Mouse (Mus musculus) myocyte (in vitro differentiated cells): ENCODE results near the gene Fcgr4. TPM values are rescaled to one million over a fixed set of nuclear protein-coding genes. Genes with fewer than 3 reads are reported as not detected.

Source experiments
- H3K27me3 ChIP-seq: one replicate; pipeline ENCODE4 v1.6.1; 2011; ENCODE audit not compliant: control insufficient read depth, insufficient read depth, insufficient read length
- H3K36me3 ChIP-seq: one replicate; pipeline ENCODE4 v1.6.1; 2011; ENCODE audit not compliant: control insufficient read depth, insufficient read depth
- H3K4me2 ChIP-seq: one replicate; pipeline ENCODE4 v1.6.1; 2011; ENCODE audit warnings: low read depth, control low read depth
- H3K4me3 ChIP-seq: one replicate; pipeline ENCODE4 v1.5.1; 2011; ENCODE audit warnings: mild to moderate bottlenecking, control low read depth, moderate library complexity
- H3K79me2 ChIP-seq: one replicate; pipeline ENCODE4 v1.6.1; 2011; ENCODE audit not compliant: control insufficient read depth, insufficient read depth
- H3ac ChIP-seq: one replicate; pipeline ENCODE4 v1.6.1; 2011; ENCODE audit not compliant: control insufficient read depth, insufficient read length
- CEBPB ChIP-seq: IDR thresholded peaks from 2 replicates; pipeline ENCODE4 v1.6.1; 2011; ENCODE audit warnings: mild to moderate bottlenecking, moderate library complexity; ENCODE audit not compliant: poor library complexity, insufficient read depth, severe bottlenecking
- E2F4 ChIP-seq: IDR thresholded peaks from one replicate; pipeline ENCODE4 v1.6.1; 2011; ENCODE audit warnings: mild to moderate bottlenecking, control low read depth, moderate library complexity; ENCODE audit not compliant: insufficient read depth
- MAX ChIP-seq: IDR thresholded peaks from one replicate; pipeline ENCODE4 v1.6.1; 2011; ENCODE audit warnings: low read depth, mild to moderate bottlenecking, control low read depth
- MYOD1 ChIP-seq, 3 experiments: IDR thresholded peaks; one replicate each; pipeline ENCODE4 v1.6.1; 2011; ENCODE audit warnings: control low read depth in 2 of 3, low read depth in 2 of 3, mild to moderate bottlenecking in 2 of 3, moderate library complexity in 1 of 3; ENCODE audit not compliant: insufficient read length in 2 of 3, control insufficient read depth in 1 of 3
- MYOG ChIP-seq, 3 experiments: IDR thresholded peaks; one replicate each; pipeline ENCODE4 v1.6.1; 2011; ENCODE audit warnings: control low read depth in 2 of 3, low read depth in 2 of 3, mild to moderate bottlenecking in 2 of 3; ENCODE audit not compliant: insufficient read length in 2 of 3, control insufficient read depth in 1 of 3, insufficient read depth in 1 of 3
- POLR2A ChIP-seq: IDR thresholded peaks from one replicate; pipeline ENCODE4 v1.6.1; 2011; ENCODE audit warnings: low read depth, mild to moderate bottlenecking, control low read depth, moderate library complexity; ENCODE audit not compliant: insufficient read length
- POLR2AphosphoS2 ChIP-seq: IDR thresholded peaks from one replicate; pipeline ENCODE4 v1.6.1; 2011; ENCODE audit warnings: low read depth, control low read depth; ENCODE audit not compliant: insufficient read length
- REST ChIP-seq: IDR thresholded peaks from one replicate; pipeline ENCODE4 v1.6.1; 2011; ENCODE audit warnings: mild to moderate bottlenecking, control low read depth, moderate library complexity; ENCODE audit not compliant: insufficient read depth, insufficient read length
- SRF ChIP-seq: IDR thresholded peaks from one replicate; pipeline ENCODE4 v1.6.1; 2011; ENCODE audit warnings: low read depth; ENCODE audit not compliant: control insufficient read depth, insufficient read length
- TCF12 ChIP-seq: IDR thresholded peaks from one replicate; pipeline ENCODE4 v1.6.1; 2011; ENCODE audit warnings: mild to moderate bottlenecking, control low read depth; ENCODE audit not compliant: poor library complexity, insufficient read depth, severe bottlenecking
- TCF3 ChIP-seq: IDR thresholded peaks from one replicate; pipeline ENCODE4 v1.6.1; 2011; ENCODE audit warnings: low read depth, control low read depth; ENCODE audit not compliant: insufficient read length
- USF1 ChIP-seq: IDR thresholded peaks from one replicate; pipeline ENCODE4 v1.6.1; 2011; ENCODE audit warnings: low read depth, mild to moderate bottlenecking, control low read depth, moderate library complexity
- polyA plus RNA-seq: library from polyadenylated mRNA; unstranded; fragments of >200 nt; fragmentation: generic; extraction: Trizol; gene quantifications from one replicate; pipeline ENCODE4 v1.2.1, GENCODE M21; 2012; ENCODE audit warnings: missing spikeins

Fcgr4 gene
- polyA plus RNA-seq, 1 experiment = 2.1 TPM

- TF ChIP-seq MYOD1 (IDR thresholded peaks at IDR 0.05; ENCODE audit: control insufficient read depth in 1 of 3, insufficient read length in 2 of 3, low read depth in 2 of 3) = no peak
- TF ChIP-seq CEBPB = no peak
- Histone ChIP-seq H3K4me2 (no peak overlapping the region), H3K4me3 (no peak overlapping the region), H3ac (no peak overlapping the region), H3K79me2 (no peaks in the 10 kb centered on the region), H3K27me3 (no peaks in the 10 kb centered on the region), H3K36me3 (no peaks in the 10 kb centered on the region)
Measured at GRCm38 (mm10) chr1:171006905-171007304, 11.8 kb upstream of the Fcgr4 start.

GRCm38 (mm10) chr1:171011733-171012132 lies 7.0 kb upstream of the Fcgr4 start:
- Histone ChIP-seq H3K27me3 (no peaks in the 10 kb centered on the region), H3K79me2 (no peaks in the 10 kb centered on the region), H3ac (no peak overlapping the region), H3K4me2 (no peak overlapping the region), H3K36me3 (no peaks in the 10 kb centered on the region), H3K4me3 (no peak overlapping the region)
- TF ChIP-seq POLR2AphosphoS2 = no peak
- TF ChIP-seq MAX = no peak
- no peak for TF ChIP-seq TCF3
- no peak for TF ChIP-seq REST
- no peak for TF ChIP-seq TCF12
- no peak for TF ChIP-seq MYOG (IDR thresholded peaks at IDR 0.05; ENCODE audit: control insufficient read depth in 1 of 3, insufficient read depth in 1 of 3, insufficient read length in 2 of 3, low read depth in 2 of 3)
- TF ChIP-seq POLR2A = no peak
- no peak for TF ChIP-seq E2F4

DNA sequence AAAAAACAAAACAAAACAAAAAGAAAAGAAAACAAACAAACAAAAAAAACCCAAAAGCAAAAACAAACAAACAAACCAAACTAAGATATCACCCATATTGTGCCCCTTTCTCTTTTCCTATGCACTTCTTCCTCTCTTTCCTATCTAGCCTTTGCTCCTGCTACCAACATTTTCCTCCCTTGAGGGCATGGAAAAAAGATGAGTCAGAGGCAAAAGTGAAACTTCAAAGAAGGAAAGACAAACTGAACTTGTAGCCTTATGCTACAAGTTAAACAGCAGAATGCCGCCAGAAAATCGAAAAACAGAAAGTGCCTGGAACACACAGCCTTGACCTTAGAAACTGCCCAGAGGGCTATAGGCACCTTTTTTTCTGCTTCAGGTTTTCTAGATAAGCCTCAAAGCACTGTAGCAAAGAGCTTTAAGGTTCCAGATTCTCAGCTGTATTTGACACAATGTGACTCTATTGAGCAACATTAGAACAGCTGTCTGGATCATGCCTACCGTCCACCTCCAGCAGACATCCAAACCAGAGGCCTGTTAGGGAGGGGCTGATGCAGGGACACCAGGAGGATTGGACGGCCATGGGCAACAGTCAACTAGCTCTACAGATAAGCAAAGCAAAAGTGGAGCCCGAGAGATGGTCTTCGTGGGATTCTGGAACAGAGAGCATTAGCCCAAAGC lies 1.9 kb upstream of the Fcgr4 start:
- Histone ChIP-seq H3ac (no peak overlapping the region), H3K4me3 (no peak overlapping the region), H3K27me3 (no peaks in the 10 kb centered on the region), H3K36me3 (no peaks in the 10 kb centered on the region), H3K79me2 (no peaks in the 10 kb centered on the region), H3K4me2 (peak overlapping the region; percentile 46)
- TF ChIP-seq POLR2AphosphoS2 (no peak), TCF3 (no peak), CEBPB (peak; percentile 87), SRF (no peak), MYOG (IDR thresholded peaks at IDR 0.05; ENCODE audit: control insufficient read depth in 1 of 3, insufficient read depth in 1 of 3, insufficient read length in 2 of 3, low read depth in 2 of 3) (no peak), E2F4 (no peak), POLR2A (no peak), TCF12 (no peak), MYOD1 (IDR thresholded peaks at IDR 0.05; ENCODE audit: control insufficient read depth in 1 of 3, insufficient read length in 2 of 3, low read depth in 2 of 3) (peak in 2 of 3 experiments; percentile 30 to 39), REST (no peak), USF1 (no peak)

GRCm38 (mm10) chr1:171017468-171018158 lies 1.1 kb upstream of the Fcgr4 start:
- Histone ChIP-seq H3K36me3 (no peaks in the 10 kb centered on the region), H3K27me3 (no peaks in the 10 kb centered on the region), H3K79me2 (no peaks in the 10 kb centered on the region), H3ac (no peak overlapping the region), H3K4me3 (no peak overlapping the region), H3K4me2 (peak overlapping the region; percentile 46)
- TF ChIP-seq TCF12 (no peak), MYOD1 (IDR thresholded peaks at IDR 0.05; ENCODE audit: control insufficient read depth in 1 of 3, insufficient read length in 2 of 3, low read depth in 2 of 3) (no peak)

- H3K4me3 ChIP-seq = no peak overlapping the region
- no peaks in the 10 kb centered on the region for H3K36me3 ChIP-seq
- H3K4me2 ChIP-seq = peak overlapping the region; percentile 66
- H3K79me2 ChIP-seq = no peaks in the 10 kb centered on the region
- no peak overlapping the region for H3ac ChIP-seq
- H3K27me3 ChIP-seq = no peaks in the 10 kb centered on the region
- TF ChIP-seq E2F4 (no peak), REST (no peak), TCF12 (peak; percentile 25), MAX (no peak), MYOG (IDR thresholded peaks at IDR 0.05; ENCODE audit: control insufficient read depth in 1 of 3, insufficient read depth in 1 of 3, insufficient read length in 2 of 3, low read depth in 2 of 3) (peak in 1 of 3 experiments; percentile 13), USF1 (no peak), POLR2A (no peak), POLR2AphosphoS2 (no peak), MYOD1 (IDR thresholded peaks at IDR 0.05; ENCODE audit: control insufficient read depth in 1 of 3, insufficient read length in 2 of 3, low read depth in 2 of 3) (peak; percentile 48 to 88 (median 83))
Measured at GRCm38 (mm10) chr1:171019311-171019950, 711 bp downstream of the Fcgr4 start.
